Mouse (Mus musculus) liver, embryonic 11.5 days (tissue): ENCODE results near the gene Zscan22. TPM values are rescaled to one million over a fixed set of nuclear protein-coding genes. Genes with fewer than 3 reads are reported as not detected.
"Not testable (repeated sequence)": the region's sequence is repeated elsewhere in the genome, so short reads cannot be mapped to it uniquely, and the experiment has no call there.

Source experiments
- ATAC-seq: fragments of 200-750 bp; cut with Nextera tagmentation; replicated peaks from 2 replicates; pipeline ENCODE4 v1.8.0; 2017; ENCODE audit warnings: moderate number of reproducible peaks, mild to moderate bottlenecking, moderate TSS enrichment, moderate library complexity; ENCODE audit not compliant: low FRiP score
- DNase-seq: peaks from one replicate; pipeline ENCODE4 v3.0.0-alpha.2; 2017; ENCODE audit warnings: low spot score
- H3K27ac ChIP-seq: fragments of 300-500 bp; sonication (generic); 2 replicates; pipeline ENCODE4 v1.5.1; 2014; ENCODE audit warnings: mild to moderate bottlenecking, low read depth, low read length, control low read depth
- H3K27me3 ChIP-seq: fragments of 300-500 bp; sonication (generic); replicated peaks from 2 replicates; pipeline ENCODE4 v1.6.1; 2014; ENCODE audit warnings: low read length, mixed read lengths; ENCODE audit not compliant: control insufficient read depth, insufficient read depth
- H3K36me3 ChIP-seq: fragments of 300-500 bp; sonication (generic); 2 replicates; pipeline ENCODE4 v1.6.1; 2014; ENCODE audit warnings: mild to moderate bottlenecking, low read length, moderate library complexity, mixed read lengths; ENCODE audit not compliant: control insufficient read depth, insufficient read depth
- H3K4me1 ChIP-seq: fragments of 300-500 bp; sonication (generic); replicated peaks from 2 replicates; pipeline ENCODE4 v1.6.1; 2014; ENCODE audit warnings: low read length, mixed read lengths; ENCODE audit not compliant: control insufficient read depth, insufficient read depth
- H3K4me2 ChIP-seq: fragments of 300-500 bp; sonication (generic); 2 replicates; pipeline ENCODE4 v1.6.1; 2014; ENCODE audit warnings: mild to moderate bottlenecking, control low read depth, moderate library complexity
- H3K4me3 ChIP-seq: fragments of 300-500 bp; sonication (generic); 2 replicates; pipeline ENCODE4 v1.5.1; 2014; ENCODE audit warnings: low read depth, low read length, control low read depth
- H3K9ac ChIP-seq: fragments of 300-500 bp; sonication (generic); 2 replicates; pipeline ENCODE4 v1.6.1; 2014; ENCODE audit warnings: low read depth, low read length, control low read depth
- H3K9me3 ChIP-seq: fragments of 300-500 bp; sonication (generic); 2 replicates; pipeline ENCODE4 v1.6.1; 2016; ENCODE audit warnings: low read length, inconsistent platforms, mixed read lengths; ENCODE audit not compliant: control insufficient read depth
- WGBS: fragments of 180-500 bp; shearing (Covaris S2); extraction: QIAGEN DNeasy Blood & Tissue Kit; methylation state at CpG from one replicate; pipeline ENCODE4 v1.1.7; 2014; 5-methylcytosine and 5-hydroxymethylcytosine counted together
- polyA plus RNA-seq: library from polyadenylated mRNA; unstranded; fragments of >200 nt; fragmentation: Nextera tagmentation; extraction: Ambion mirVana; gene quantifications from 2 replicates; pipeline ENCODE4 v1.2.1, GENCODE M21; 2014

Zscan22 gene
- polyA plus RNA-seq: 14.4 and 16.4 TPM in 2 replicates

DNA sequence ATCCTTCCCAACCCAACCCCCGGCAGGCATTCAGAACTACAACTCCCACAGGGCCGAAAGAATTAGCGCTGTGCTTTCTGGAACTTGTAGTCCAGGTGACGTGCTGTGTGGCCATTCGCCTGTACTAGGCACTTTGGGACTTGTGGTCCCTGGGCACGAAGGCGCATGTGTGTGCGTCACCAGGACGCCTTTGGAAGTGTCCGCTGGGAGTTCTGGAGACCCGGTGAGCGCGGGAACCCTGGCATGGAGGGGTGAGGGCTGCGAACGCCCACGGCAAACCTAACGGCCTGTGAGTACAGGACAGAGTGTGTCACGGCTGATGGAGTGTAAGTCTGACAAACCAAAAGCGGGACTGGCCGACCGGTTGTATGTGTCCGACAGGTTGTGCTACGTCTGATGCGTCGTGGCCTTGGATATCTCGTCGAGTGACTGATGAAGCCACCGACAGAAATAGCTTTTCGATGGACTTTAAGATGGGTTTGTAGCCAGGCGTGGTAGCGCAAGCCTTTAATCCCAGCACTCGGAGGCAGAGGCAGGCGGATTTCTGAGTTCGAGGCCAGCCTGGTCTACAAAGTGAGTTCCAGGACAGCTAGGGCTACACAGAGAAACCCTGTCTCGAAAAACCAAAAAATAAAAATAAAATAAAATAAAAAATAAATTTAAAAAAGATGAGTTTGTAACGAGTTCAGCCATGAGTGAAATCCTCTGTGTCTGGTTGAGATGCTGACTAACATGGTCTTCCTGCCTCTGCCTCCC lies at the start of gene Zscan22:
Gene Zscan22 (plus strand): TSS at position 161 of the 756 bp plus-strand sequence.
- Histone ChIP-seq H3K36me3 (no peaks in the 10 kb centered on the region), H3K4me1 (peaks cover 4% of the 10 kb centered on the region; the same call in 1 of the 2 replicates), H3K4me3 (peak within 1 kb of the TSS; percentile 69), H3K9me3 (0 out of 2 replicates have a peak, but pooled peaks cover 2% of the 10 kb centered on the region), H3K9ac (peak within 1 kb of the TSS; percentile 77), H3K27ac (0 out of 2 replicates have a peak within 1 kb of the TSS, but pooled peaks have one; percentile 13), H3K27me3 (no peaks in the 10 kb centered on the region), H3K4me2 (peak within 1 kb of the TSS; percentile 73)
- DNase-seq (peak; percentile 89), ATAC-seq (peak; percentile 99)
- WGBS: 4% methylated on average over 36 of the region's 36 CpGs

DNA sequence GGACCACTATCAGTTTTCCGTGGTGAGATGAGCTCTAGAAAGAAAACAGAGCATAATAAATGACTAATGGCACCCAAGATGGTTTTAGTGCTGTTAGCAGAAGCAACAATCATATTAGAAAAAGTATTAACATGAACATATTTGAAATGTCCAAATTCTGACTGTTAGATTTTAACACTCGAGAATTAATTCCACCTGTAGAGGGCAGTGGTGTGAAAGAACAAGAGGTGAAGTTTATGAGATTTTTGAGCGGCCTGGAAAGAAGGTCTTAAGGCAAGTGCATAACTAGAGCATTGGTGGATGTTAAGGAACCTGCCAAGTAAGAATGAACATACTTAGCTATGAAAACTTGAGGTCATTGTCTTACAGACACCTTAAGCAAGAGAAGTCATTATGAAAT lies 23.3 kb upstream of the Zscan22 start:
- H3K27ac ChIP-seq: no peak overlapping the region
- H3K9ac ChIP-seq: no peak overlapping the region
- no peaks in the 10 kb centered on the region for H3K4me1 ChIP-seq
- DNase-seq (no peak), ATAC-seq (no peak)
- no peaks in the 10 kb centered on the region for H3K36me3 ChIP-seq
- H3K4me2 ChIP-seq: no peak overlapping the region
- WGBS: 16% methylated on average over 3 of the region's 3 CpGs
- no peaks in the 10 kb centered on the region for H3K27me3 ChIP-seq
- H3K9me3 ChIP-seq: no peaks in the 10 kb centered on the region
- no peak overlapping the region for H3K4me3 ChIP-seq

DNA sequence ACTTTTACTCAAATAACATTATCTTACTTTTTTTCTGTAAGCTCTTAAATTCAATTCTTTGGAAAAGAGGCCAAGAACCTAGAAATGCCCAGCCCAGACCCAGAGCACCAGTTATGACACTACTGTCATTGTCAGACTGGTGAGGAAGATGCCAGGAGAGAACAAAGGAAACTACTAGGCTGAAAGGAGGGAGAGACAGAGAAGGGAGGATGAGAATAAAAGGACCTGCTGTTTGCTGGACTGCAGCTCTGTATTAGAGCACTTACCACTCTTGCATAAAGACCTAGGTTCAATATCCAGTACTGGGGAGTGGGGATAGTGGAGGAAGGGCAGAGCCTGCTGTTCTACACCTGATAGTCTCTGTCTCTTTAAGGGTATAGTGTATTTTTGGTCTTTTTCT lies 17.6 kb upstream of the Zscan22 start:
- ATAC-seq: no peak
- H3K9ac ChIP-seq: no peak overlapping the region

DNA sequence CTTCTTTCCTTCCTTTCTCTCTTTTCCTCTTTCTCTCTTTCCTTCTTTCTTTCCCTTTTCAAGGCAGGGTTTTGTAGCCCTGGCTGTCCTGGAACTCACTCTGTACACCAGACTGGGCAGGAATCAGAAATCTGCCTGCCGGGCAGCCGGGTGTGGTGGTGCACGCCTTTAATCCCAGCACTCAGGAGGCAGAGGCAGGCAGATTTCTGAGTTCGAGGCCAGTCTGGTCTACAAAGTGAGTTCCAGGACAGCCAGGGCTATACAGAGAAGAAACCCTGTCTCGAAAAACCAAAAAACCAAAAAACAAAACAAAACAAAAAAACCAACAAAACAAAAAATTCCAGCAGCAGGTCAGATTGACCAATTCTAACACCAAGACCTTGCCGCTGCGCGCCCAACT lies 17.1 kb upstream of the Zscan22 start:
- H3K27ac ChIP-seq, H3K9me3 ChIP-seq, H3K27me3 ChIP-seq, H3K36me3 ChIP-seq, DNase-seq, H3K4me1 ChIP-seq: not testable (repeated sequence)
- WGBS: 40% methylated on average over 8 of the region's 8 CpGs
- Histone ChIP-seq H3K4me3 (peak overlapping the region; percentile 55), H3K4me2 (peak overlapping the region; percentile 73), H3K9ac (0 out of 2 replicates have a peak overlapping the region, but pooled peaks have one; percentile 38)
- 0 out of 2 replicates have a peak, but pooled peaks have one; percentile 5 for ATAC-seq

More for the DNA sequence above, 17.6 kb upstream of the Zscan22 start:
- Histone ChIP-seq H3K27ac (no peak overlapping the region), H3K4me2 (no peak overlapping the region), H3K27me3 (no peaks in the 10 kb centered on the region), H3K9me3 (no peaks in the 10 kb centered on the region), H3K4me3 (no peak overlapping the region), H3K36me3 (peaks cover 3% of the 10 kb centered on the region; the same call in 1 of the 2 replicates), H3K4me1 (peaks cover 4% of the 10 kb centered on the region)
- no peak for DNase-seq

DNA sequence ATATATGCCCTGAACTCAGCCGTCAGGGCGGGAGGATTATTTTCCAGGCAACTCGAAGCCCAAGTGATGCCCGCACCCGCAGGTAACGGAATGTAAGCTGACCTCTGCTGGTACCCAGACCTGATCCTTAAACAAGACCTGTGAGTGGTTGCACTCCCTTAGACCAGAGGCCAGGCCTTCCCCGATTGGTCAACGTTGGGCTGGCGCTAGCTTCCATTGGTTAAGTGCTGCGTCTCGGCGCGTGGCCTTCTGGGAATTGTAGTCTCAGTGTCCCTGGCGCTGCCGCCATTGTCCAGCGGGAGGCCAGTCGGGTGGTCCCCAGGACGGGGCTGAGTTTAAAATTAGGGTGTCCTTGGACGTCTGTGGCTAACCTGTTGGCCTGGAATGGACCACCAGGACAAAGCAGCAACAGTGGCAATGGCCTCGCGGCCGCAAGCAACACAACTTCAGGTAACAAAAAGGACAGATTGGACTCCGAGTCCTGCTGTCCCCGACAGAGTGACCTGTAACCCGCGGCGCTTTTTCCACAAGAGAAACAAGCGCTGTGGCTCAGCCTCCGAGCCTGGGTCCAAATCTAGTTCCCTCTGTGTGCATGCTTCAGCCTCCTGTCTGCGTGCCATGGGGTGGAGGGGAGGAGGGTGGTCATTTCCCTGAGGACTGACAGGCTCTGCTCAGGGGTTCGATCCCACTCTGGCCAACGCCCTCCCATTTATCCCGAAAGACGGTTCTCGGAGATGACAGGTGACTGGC lies 16.5 kb upstream of the Zscan22 start, which contains the start of gene Zfp128:
Gene Zfp128 (plus strand): TSS at position 267 of the 750 bp plus-strand sequence.
- ATAC-seq (peak; percentile 100), DNase-seq (peak; percentile 89)
- no peaks in the 10 kb centered on the region for H3K27me3 ChIP-seq
- H3K9ac ChIP-seq: peak within 1 kb of the TSS; percentile 67
- H3K9me3 ChIP-seq: no peaks in the 10 kb centered on the region
- H3K36me3 ChIP-seq: peaks cover 3% of the 10 kb centered on the region; the same call in 1 of the 2 replicates
- peaks cover 4% of the 10 kb centered on the region for H3K4me1 ChIP-seq
- H3K4me3 ChIP-seq: peak within 1 kb of the TSS; percentile 55
- no peak within 1 kb of the TSS for H3K27ac ChIP-seq
- WGBS: 2% methylated on average over 35 of the region's 35 CpGs
- H3K4me2 ChIP-seq: peak within 1 kb of the TSS; percentile 73

DNA sequence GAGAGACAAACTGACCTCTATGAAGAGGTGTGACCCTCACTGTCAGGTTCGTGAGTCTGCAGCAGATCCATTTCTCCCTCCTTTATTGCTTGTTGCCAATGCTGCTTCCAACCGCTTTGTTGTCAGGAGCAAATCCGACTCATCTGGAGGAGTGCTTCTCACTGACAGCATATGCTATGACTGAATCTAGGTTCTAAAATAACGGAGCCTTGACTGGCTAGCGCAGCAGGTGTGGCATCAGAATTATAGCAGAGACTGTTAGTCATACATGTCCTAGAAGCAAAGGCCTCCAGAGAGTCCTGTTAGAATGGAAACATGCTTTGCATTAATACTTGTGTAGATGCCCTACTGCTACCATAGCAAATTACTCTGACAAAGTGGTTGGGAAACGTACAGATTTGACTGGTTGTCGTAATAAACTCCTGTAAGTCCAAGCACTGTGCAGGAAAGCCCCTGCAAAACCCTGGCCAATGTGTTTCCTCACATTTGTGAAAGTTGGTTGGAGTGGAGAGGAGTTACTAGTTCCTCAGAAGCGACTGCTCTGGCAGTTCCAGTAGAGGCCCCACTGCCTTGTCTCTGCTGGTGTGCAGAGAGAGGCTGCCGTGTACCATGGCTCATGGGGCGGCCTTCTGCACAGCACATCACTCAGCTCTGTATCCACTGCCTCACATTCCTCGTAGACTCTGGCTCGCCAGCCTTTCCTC lies 10.9 kb upstream of the Zscan22 start:
- H3K4me2 ChIP-seq: no peak overlapping the region
- peaks cover 22% of the 10 kb centered on the region; the same call in 1 of the 2 replicates for H3K36me3 ChIP-seq
- H3K27me3 ChIP-seq: no peaks in the 10 kb centered on the region
- WGBS: 82% methylated on average over 12 of the region's 12 CpGs
- ATAC-seq: no peak
- no peak overlapping the region for H3K27ac ChIP-seq
- no peak for DNase-seq
- H3K4me3 ChIP-seq: no peak overlapping the region
- H3K4me1 ChIP-seq: peaks cover 2% of the 10 kb centered on the region
- H3K9me3 ChIP-seq: no peaks in the 10 kb centered on the region
- H3K9ac ChIP-seq: no peak overlapping the region

DNA sequence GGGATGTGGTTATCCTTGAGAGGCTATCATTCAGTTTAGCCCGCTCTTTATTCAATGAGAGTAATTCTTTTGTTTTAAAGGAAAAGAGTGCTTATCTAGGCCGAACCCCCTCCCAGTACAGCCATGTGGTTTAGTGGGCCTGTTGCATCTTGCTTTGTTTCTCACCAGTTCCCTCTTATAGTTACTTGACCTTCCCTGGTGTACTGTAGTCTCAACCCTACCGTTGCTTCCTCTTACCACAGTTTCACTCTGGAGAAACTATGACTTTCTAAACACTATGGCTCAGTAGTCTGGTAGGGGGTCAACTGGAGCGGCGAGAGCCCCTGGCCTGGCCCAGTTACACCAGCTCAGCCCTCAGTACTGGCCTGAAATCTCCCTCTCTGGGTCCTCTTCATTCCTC lies 10.0 kb upstream of the Zscan22 start:
- peaks cover 22% of the 10 kb centered on the region; the same call in 1 of the 2 replicates for H3K36me3 ChIP-seq
- H3K9ac ChIP-seq: no peak overlapping the region
- 82% methylated on average over 5 of the region's 5 CpGs for WGBS

DNA sequence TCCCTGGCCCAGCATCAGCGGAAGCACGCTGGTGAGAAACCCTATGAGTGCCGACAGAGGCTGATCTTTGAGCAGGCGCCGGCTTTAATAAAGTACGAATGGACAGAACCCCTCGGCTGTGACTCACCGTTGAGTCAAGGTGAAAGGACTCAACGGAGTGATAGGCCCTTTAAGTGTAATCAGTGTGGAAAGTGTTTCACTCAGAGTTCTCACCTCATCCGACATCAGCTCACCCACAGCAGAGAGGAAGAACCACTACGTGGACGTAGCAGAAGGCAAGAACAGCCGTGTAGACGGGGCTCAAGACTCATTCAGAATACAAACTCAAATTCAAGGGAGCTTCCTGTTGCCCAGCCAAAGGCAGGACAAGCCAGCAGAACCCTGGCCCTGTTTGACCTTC lies 6.7 kb upstream of the Zscan22 start:
- no peaks in the 10 kb centered on the region for H3K9me3 ChIP-seq
- 91% methylated on average over 14 of the region's 14 CpGs for WGBS
- no peak overlapping the region for H3K27ac ChIP-seq
- no peak overlapping the region for H3K4me3 ChIP-seq
- no peaks in the 10 kb centered on the region for H3K27me3 ChIP-seq
- DNase-seq (no peak), ATAC-seq (no peak)
- no peak overlapping the region for H3K9ac ChIP-seq
- no peaks in the 10 kb centered on the region for H3K4me1 ChIP-seq
- H3K36me3 ChIP-seq: peaks cover 19% of the 10 kb centered on the region; the same call in 1 of the 2 replicates
- H3K4me2 ChIP-seq: no peak overlapping the region

More for the DNA sequence above, 10.0 kb upstream of the Zscan22 start:
- Histone ChIP-seq H3K4me1 (no peaks in the 10 kb centered on the region), H3K4me3 (no peak overlapping the region), H3K27me3 (no peaks in the 10 kb centered on the region), H3K27ac (no peak overlapping the region), H3K9me3 (no peaks in the 10 kb centered on the region), H3K4me2 (no peak overlapping the region)
- ATAC-seq (no peak), DNase-seq (no peak)
